Mouse (Mus musculus) large intestine, adult 2 months (tissue): ENCODE measurements around the gene Gm6812. TPM values are rescaled to one million over a fixed set of nuclear protein-coding genes. Genes with fewer than 3 reads are reported as not detected.
"Not testable (repeated sequence)": the region's sequence is repeated elsewhere in the genome, so short reads cannot be mapped to it uniquely, and the experiment has no call there.

ENCODE experiments used
- DNase-seq: peaks from one replicate; pipeline ENCODE4 v3.0.0-alpha.2; 2012; ENCODE audit warnings: low read depth, low spot score
- WGBS: fragments of 180-500 bp; shearing (Covaris S2); methylation state at CpG from one replicate; pipeline ENCODE4 v1.1.7; 2018; 5-methylcytosine and 5-hydroxymethylcytosine counted together
- polyA plus RNA-seq: library from polyadenylated mRNA; depleted of rRNA; stranded (reverse); fragments of >200 nt; gene quantifications from 2 replicates; pipeline ENCODE4 v1.2.3, GENCODE M21; 2012; rRNA removed

Gene Gm6812
- polyA plus RNA-seq, result not detected in 2 replicates

GRCm38 (mm10) chrX:68892953-68893352 lies at the start of gene Gm6812:
TSS of gene Gm6812 (minus strand) at chrX:68893053.
- WGBS, result 56% methylated on average over 4 of the region's 5 CpGs
- DNase-seq, result not testable (repeated sequence)

GRCm38 (mm10) chrX:68865145-68865544 lies 27.7 kb downstream of the Gm6812 start:
- DNase-seq, result no peak
- WGBS, result 59% methylated on average over 2 of the region's 2 CpGs

Other genes with a start within 250 kb of the Gm6812 start
- gene Fmr1, start 214.5 kb downstream of the Gm6812 start, polyA plus RNA-seq, result 2.3 and 3.7 TPM in 2 replicates
- gene Fmr1nb, start 131.2 kb downstream of the Gm6812 start, polyA plus RNA-seq, result not detected in 2 replicates
- gene Gm14698, start 72.0 kb downstream of the Gm6812 start, polyA plus RNA-seq, result 0.31 and 0.78 TPM in 2 replicates